Mouse (Mus musculus): ENCODE results near the gene Kazn. TPM values are rescaled to one million over a fixed set of nuclear protein-coding genes. Genes with fewer than 3 reads are reported as not detected.
A peak's percentile ranks its signal among the peaks of the same experiment; 100 is the strongest.

The Kazn gene
- polyA plus RNA-seq, 1 experiment from 2014 or later, result 14.1 TPM

DNA sequence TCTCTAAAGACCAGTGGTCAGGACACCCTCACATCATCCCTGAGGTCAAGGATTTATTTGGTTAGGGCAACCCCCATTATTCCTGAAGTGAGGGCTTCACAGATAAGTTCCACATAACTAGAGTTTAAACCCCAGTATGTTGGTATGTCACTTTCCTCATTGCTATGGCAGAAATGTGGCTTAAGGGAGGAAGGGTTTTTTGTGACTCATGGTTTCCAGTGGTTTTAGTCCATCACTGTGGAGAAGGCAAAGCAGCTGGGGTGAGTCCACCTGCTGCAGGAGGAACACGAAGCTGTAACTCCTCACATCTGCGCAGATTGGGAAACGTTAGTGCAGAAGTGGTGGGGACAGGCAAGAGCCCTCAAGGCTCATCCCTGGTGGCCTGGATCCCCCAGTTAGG is 62.5 kb downstream of the Kazn start:
- Histone ChIP-seq H3K9ac (no peak overlapping the region), H3K27me3 (ENCODE audit: insufficient read depth, low read length) (no peaks in the 10 kb centered on the region), H3K36me3 (ENCODE audit: insufficient read depth) (no peaks in the 10 kb centered on the region), H3K4me3 (ENCODE audit: low read depth, low read length) (no peak overlapping the region), H3K9me3 (ENCODE audit: low read depth, low read length) (no peaks in the 10 kb centered on the region), H3K4me1 (ENCODE audit: insufficient read depth) (peaks cover 41% of the 10 kb centered on the region), H3K27ac (ENCODE audit: low read depth) (no peak overlapping the region), H3K4me2 (no peak overlapping the region)
- TF ChIP-seq CTCF (IDR thresholded peaks at IDR 0.05; ENCODE audit: low read depth), result no peak
- ATAC-seq (ENCODE audit: insufficient read depth) (no peak), DNase-seq (no peak)
- 88% methylated on average over 3 of the region's 3 CpGs for WGBS

- H3K4me1 ChIP-seq (ENCODE audit: insufficient read depth), result peaks cover 23% of the 10 kb centered on the region
- DNase-seq (peak; percentile 56), ATAC-seq (ENCODE audit: insufficient read depth) (peak; percentile 58)
- no peaks in the 10 kb centered on the region for H3K27me3 ChIP-seq (ENCODE audit: insufficient read depth, low read length)
- H3K4me2 ChIP-seq, result no peak overlapping the region
- WGBS, result 34% methylated on average over 6 of the region's 6 CpGs
- peak overlapping the region; percentile 67 for H3K27ac ChIP-seq (ENCODE audit: low read depth)
- TF ChIP-seq CTCF (IDR thresholded peaks at IDR 0.05; ENCODE audit: low read depth), result no peak
- H3K9ac ChIP-seq, result no peak overlapping the region
- no peak overlapping the region for H3K4me3 ChIP-seq (ENCODE audit: low read depth, low read length)
- H3K36me3 ChIP-seq (ENCODE audit: insufficient read depth), result no peaks in the 10 kb centered on the region
- H3K9me3 ChIP-seq (ENCODE audit: low read depth, low read length), result no peaks in the 10 kb centered on the region
Observed at GRCm38 (mm10) chr4:142173981-142174485, 65.2 kb downstream of the Kazn start.

- no peak for DNase-seq
- peaks cover 16% of the 10 kb centered on the region for H3K4me1 ChIP-seq (ENCODE audit: insufficient read depth)
- WGBS, result 85% methylated on average over 4 of the region's 4 CpGs
- no peak for ATAC-seq (ENCODE audit: insufficient read depth)
- no peaks in the 10 kb centered on the region for H3K36me3 ChIP-seq (ENCODE audit: insufficient read depth)
- H3K4me3 ChIP-seq (ENCODE audit: low read depth, low read length), result no peak overlapping the region
- no peak overlapping the region for H3K4me2 ChIP-seq
- no peaks in the 10 kb centered on the region for H3K9me3 ChIP-seq (ENCODE audit: low read depth, low read length)
- no peaks in the 10 kb centered on the region for H3K27me3 ChIP-seq (ENCODE audit: insufficient read depth, low read length)
- no peak overlapping the region for H3K27ac ChIP-seq (ENCODE audit: low read depth)
- TF ChIP-seq CTCF (IDR thresholded peaks at IDR 0.05; ENCODE audit: low read depth), result no peak
- no peak overlapping the region for H3K9ac ChIP-seq
Observed at GRCm38 (mm10) chr4:142172942-142173341, 66.3 kb downstream of the Kazn start.

DNA sequence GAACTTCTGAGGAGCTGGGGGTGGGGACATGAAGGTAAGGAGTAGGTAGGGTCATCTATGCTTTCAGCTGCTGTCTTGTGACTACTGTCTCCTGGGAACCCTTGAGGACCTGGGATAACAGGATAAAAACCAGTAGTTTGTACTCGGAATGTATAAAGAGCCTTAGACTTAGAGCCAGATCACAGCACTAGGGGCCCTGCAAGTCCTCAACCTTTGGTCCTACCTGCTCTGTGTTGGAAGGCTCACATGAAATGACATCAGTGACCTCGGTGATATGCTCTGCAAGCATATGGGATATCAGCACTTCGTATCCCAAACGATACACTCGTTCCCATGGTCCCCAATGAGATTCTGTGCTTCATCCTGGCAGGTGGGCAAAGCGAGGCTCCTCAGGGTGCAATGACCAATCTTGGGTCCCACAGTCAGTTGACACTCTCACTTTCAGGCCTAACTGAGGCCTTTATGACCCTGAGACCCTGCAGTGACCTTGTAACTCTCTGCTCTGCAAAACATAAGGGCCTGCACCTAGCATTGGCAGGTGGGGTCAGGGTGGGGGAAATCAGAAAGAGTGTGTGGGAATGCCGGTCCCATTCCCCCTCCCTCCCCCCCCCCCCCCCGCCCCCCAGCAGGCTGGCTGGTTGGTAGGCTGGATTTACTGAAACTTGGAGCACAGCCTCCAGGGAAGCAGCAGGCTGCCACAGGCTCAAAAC is 67.3 kb downstream of the Kazn start:
- H3K4me3 ChIP-seq (ENCODE audit: low read depth, low read length), result no peak overlapping the region
- H3K36me3 ChIP-seq (ENCODE audit: insufficient read depth), result no peaks in the 10 kb centered on the region
- DNase-seq (no peak), ATAC-seq (ENCODE audit: insufficient read depth) (no peak)
- H3K4me1 ChIP-seq (ENCODE audit: insufficient read depth), result peaks cover 16% of the 10 kb centered on the region
- no peak for TF ChIP-seq CTCF (IDR thresholded peaks at IDR 0.05; ENCODE audit: low read depth)
- no peak overlapping the region for H3K4me2 ChIP-seq
- H3K27ac ChIP-seq (ENCODE audit: low read depth), result 0 out of 2 replicates have a peak overlapping the region, but pooled peaks have one; percentile 18
- H3K27me3 ChIP-seq (ENCODE audit: insufficient read depth, low read length), result no peaks in the 10 kb centered on the region
- no peaks in the 10 kb centered on the region for H3K9me3 ChIP-seq (ENCODE audit: low read depth, low read length)
- H3K9ac ChIP-seq, result no peak overlapping the region
- WGBS, result 68% methylated on average over 7 of the region's 8 CpGs

DNA sequence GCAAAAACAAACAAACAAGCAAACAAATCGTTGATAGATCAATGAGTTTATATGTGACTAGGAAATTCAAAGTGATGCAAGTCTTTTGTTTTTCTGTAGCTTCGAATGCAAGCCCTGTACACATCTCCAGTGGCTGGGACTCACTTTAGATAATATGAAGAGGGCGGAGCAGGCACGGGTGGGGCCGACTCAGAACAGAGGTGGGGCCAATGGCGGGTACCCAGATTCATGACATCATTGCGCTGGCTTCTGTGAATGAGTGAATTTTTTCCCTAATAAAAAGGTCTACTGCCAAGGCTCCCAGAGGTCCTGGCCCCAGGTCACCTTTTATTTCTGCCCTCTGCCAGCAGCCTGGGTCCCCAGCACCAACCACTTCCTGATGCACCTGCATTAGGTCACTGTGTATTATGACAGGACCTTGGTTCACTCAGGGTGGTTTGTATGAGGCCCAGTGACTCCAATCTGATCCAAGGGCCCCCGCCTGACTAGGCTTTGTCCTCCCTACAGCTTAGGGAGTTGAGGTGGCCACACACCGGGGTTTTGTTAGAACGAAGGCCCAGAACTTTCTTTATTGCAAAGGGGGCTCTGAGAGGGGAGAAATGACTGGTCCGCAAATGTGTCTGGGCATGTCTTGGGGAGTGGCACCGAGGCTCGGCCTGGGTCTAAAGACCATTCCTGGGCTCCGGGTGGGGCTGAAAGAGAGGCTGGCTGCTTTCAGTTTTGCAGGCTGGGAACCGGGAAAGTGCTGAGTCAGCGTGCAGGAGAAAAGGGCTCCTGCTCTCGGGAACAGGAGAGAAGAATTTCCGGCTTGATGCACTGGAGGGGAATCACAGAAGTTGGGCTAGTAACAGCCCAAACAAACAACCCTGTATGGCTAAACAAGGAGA is 68.1 kb downstream of the Kazn start:
- H3K36me3 ChIP-seq (ENCODE audit: insufficient read depth), result no peaks in the 10 kb centered on the region
- H3K27ac ChIP-seq (ENCODE audit: low read depth), result no peak overlapping the region
- 53% methylated on average over 18 of the region's 18 CpGs for WGBS
- DNase-seq, result peak; percentile 57
- no peak for ATAC-seq (ENCODE audit: insufficient read depth)
- no peak overlapping the region for H3K9ac ChIP-seq
- no peak overlapping the region for H3K4me3 ChIP-seq (ENCODE audit: low read depth, low read length)
- TF ChIP-seq CTCF (IDR thresholded peaks at IDR 0.05; ENCODE audit: low read depth), result no peak
- peaks cover 18% of the 10 kb centered on the region for H3K4me1 ChIP-seq (ENCODE audit: insufficient read depth)
- no peaks in the 10 kb centered on the region for H3K27me3 ChIP-seq (ENCODE audit: insufficient read depth, low read length)
- no peak overlapping the region for H3K4me2 ChIP-seq
- H3K9me3 ChIP-seq (ENCODE audit: low read depth, low read length), result no peaks in the 10 kb centered on the region

DNA sequence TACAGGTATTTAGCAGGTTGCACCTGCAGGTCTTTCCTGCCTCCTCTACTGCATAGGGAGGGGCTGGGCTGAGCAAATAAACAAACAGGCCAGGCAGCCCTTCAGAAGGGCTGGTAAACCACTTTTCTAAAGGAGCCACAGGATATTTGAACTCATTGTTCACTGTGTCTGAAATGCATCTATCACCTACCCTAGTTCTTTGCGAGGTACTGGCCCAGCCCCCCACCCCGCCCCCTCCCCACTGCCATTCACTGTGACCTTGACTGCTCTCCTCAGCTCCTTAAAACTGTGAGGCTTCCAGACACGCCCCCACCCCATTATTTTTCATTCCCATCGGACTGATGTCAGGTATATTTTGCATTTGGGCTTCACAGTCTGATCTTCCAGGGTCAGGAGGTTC is 69.6 kb downstream of the Kazn start:
- H3K4me1 ChIP-seq (ENCODE audit: insufficient read depth), result peaks cover 18% of the 10 kb centered on the region
- H3K9me3 ChIP-seq (ENCODE audit: low read depth, low read length), result no peaks in the 10 kb centered on the region
- WGBS, result 54% methylated on average over 4 of the region's 4 CpGs
- no peak overlapping the region for H3K27ac ChIP-seq (ENCODE audit: low read depth)
- H3K9ac ChIP-seq, result no peak overlapping the region
- TF ChIP-seq CTCF (IDR thresholded peaks at IDR 0.05; ENCODE audit: low read depth), result no peak
- no peaks in the 10 kb centered on the region for H3K36me3 ChIP-seq (ENCODE audit: insufficient read depth)
- H3K27me3 ChIP-seq (ENCODE audit: insufficient read depth, low read length), result no peaks in the 10 kb centered on the region
- ATAC-seq (ENCODE audit: insufficient read depth) (no peak), DNase-seq (no peak)
- no peak overlapping the region for H3K4me2 ChIP-seq
- no peak overlapping the region for H3K4me3 ChIP-seq (ENCODE audit: low read depth, low read length)

DNA sequence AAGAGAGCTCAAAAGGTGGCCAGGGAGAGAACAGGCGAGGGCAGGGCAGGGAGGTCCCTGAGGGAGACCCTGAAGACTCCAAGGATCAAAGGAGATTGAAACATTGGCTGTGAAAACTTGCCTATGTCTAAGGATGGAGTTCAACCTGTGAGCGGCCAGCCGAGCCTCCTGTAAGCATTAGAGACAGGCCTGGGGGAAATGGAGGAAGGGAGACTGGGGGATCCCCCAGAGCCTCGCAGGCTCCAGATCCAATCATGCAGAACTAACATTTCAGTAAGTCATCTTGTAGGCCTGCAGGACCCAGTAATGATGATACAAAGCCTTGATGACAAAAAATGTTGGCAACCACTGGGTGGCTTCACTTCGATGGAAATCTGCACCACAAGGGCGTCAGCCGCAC is 70.8 kb downstream of the Kazn start:
- no peak for ATAC-seq (ENCODE audit: insufficient read depth)

More for the DNA sequence above, 70.8 kb downstream of the Kazn start:
- Histone ChIP-seq H3K4me2 (no peak overlapping the region), H3K4me1 (ENCODE audit: insufficient read depth) (peaks cover 21% of the 10 kb centered on the region), H3K9me3 (ENCODE audit: low read depth, low read length) (no peaks in the 10 kb centered on the region), H3K27ac (ENCODE audit: low read depth) (no peak overlapping the region), H3K27me3 (ENCODE audit: insufficient read depth, low read length) (no peaks in the 10 kb centered on the region), H3K9ac (no peak overlapping the region), H3K4me3 (ENCODE audit: low read depth, low read length) (no peak overlapping the region), H3K36me3 (ENCODE audit: insufficient read depth) (no peaks in the 10 kb centered on the region)
- no peak for DNase-seq
- 89% methylated on average over 7 of the region's 7 CpGs for WGBS
- no peak for TF ChIP-seq CTCF (IDR thresholded peaks at IDR 0.05; ENCODE audit: low read depth)
